Mouse (Mus musculus) midbrain, embryonic 11.5 days (tissue): ENCODE measurements around the gene Ssx9. TPM values are rescaled to one million over a fixed set of nuclear protein-coding genes. Genes with fewer than 3 reads are reported as not detected.
"Not testable (repeated sequence)": the region's sequence is repeated elsewhere in the genome, so short reads cannot be mapped to it uniquely, and the experiment has no call there.

Experiments used
- ATAC-seq: fragments of 200-750 bp; cut with Nextera tagmentation; 2 replicates; pipeline ENCODE4 v1.8.0; 2017; ENCODE audit warnings: moderate TSS enrichment, moderate library complexity; ENCODE audit not compliant: low FRiP score
- DNase-seq: peaks from one replicate; pipeline ENCODE4 v3.0.0; 2015; ENCODE audit warnings: low spot score; ENCODE audit errors: missing footprints
- H3K27ac ChIP-seq: fragments of 300-500 bp; sonication (generic); 2 replicates; pipeline ENCODE4 v1.5.1; 2014; ENCODE audit warnings: low read depth, low read length
- H3K27me3 ChIP-seq: fragments of 300-500 bp; sonication (generic); 2 replicates; pipeline ENCODE4 v1.6.1; 2014; ENCODE audit warnings: mild to moderate bottlenecking, low read length, moderate library complexity, mixed read lengths; ENCODE audit not compliant: control insufficient read depth, insufficient read depth
- H3K36me3 ChIP-seq: fragments of 300-500 bp; sonication (generic); 2 replicates; pipeline ENCODE4 v1.6.1; 2014; ENCODE audit warnings: mild to moderate bottlenecking, low read length, moderate library complexity, mixed read lengths; ENCODE audit not compliant: control insufficient read depth, insufficient read depth
- H3K4me1 ChIP-seq: fragments of 300-500 bp; sonication (generic); 2 replicates; pipeline ENCODE4 v1.6.1; 2014; ENCODE audit warnings: low read length; ENCODE audit not compliant: control insufficient read depth, insufficient read depth
- H3K4me2 ChIP-seq: fragments of 300-500 bp; sonication (generic); 2 replicates; pipeline ENCODE4 v1.6.1; 2014; ENCODE audit warnings: mild to moderate bottlenecking, moderate library complexity
- H3K4me3 ChIP-seq: fragments of 300-500 bp; sonication (generic); 2 replicates; pipeline ENCODE4 v1.5.1; 2014; ENCODE audit warnings: low read depth, low read length
- H3K9ac ChIP-seq: fragments of 300-500 bp; sonication (generic); 2 replicates; pipeline ENCODE4 v1.6.1; 2014; ENCODE audit warnings: low read length
- H3K9me3 ChIP-seq: fragments of 300-500 bp; sonication (generic); 2 replicates; pipeline ENCODE4 v1.6.1; 2016; ENCODE audit warnings: low read length; ENCODE audit not compliant: control insufficient read depth
- WGBS: fragments of 180-500 bp; shearing (Covaris S2); extraction: QIAGEN DNeasy Blood & Tissue Kit; methylation state at CpG from one replicate; pipeline ENCODE4 v1.1.7; 2014; 5-methylcytosine and 5-hydroxymethylcytosine counted together
- polyA plus RNA-seq: library from polyadenylated mRNA; unstranded; fragments of >200 nt; fragmentation: Nextera tagmentation; extraction: Ambion mirVana; gene quantifications from 2 replicates; pipeline ENCODE4 v1.2.1, GENCODE M21; 2014

Ssx9 gene
- not detected in 2 replicates for polyA plus RNA-seq

- not testable (repeated sequence) for H3K27me3 ChIP-seq, H3K9ac ChIP-seq, H3K4me1 ChIP-seq, H3K4me3 ChIP-seq, ATAC-seq, DNase-seq, H3K4me2 ChIP-seq, H3K9me3 ChIP-seq, H3K27ac ChIP-seq, H3K36me3 ChIP-seq
- 58% methylated on average over 2 of the region's 2 CpGs for WGBS
Observed at GRCm38 (mm10) chrX:8748132-8748531, at the start of gene Ssx9. Ssx9 (plus strand) TSS chrX:8748432.

- Histone ChIP-seq H3K9ac (no peak overlapping the region), H3K4me2 (no peak overlapping the region), H3K4me1 (no peaks in the 10 kb centered on the region), H3K4me3 (no peak overlapping the region), H3K27ac (no peak overlapping the region), H3K9me3 (no peaks in the 10 kb centered on the region; the same call in 1 of the 2 replicates), H3K27me3 (no peaks in the 10 kb centered on the region), H3K36me3 (no peaks in the 10 kb centered on the region)
- DNase-seq = no peak
- no peak for ATAC-seq
- 42% methylated on average over 5 of the region's 5 CpGs for WGBS
Observed at GRCm38 (mm10) chrX:8732907-8733306, 15.3 kb upstream of the Ssx9 start.

- not testable (repeated sequence) for H3K9me3 ChIP-seq, H3K4me3 ChIP-seq, DNase-seq, H3K36me3 ChIP-seq, H3K4me2 ChIP-seq, H3K27me3 ChIP-seq, H3K9ac ChIP-seq, H3K27ac ChIP-seq, ATAC-seq, H3K4me1 ChIP-seq
- WGBS = 80% methylated on average over 4 of the region's 4 CpGs
Observed at GRCm38 (mm10) chrX:8803391-8803790, 55.2 kb downstream of the Ssx9 start, which contains the start of gene Ssxb5. Ssxb5 (plus strand) TSS chrX:8803691.

Other genes with a start within 250 kb of the Ssx9 start
- gene Gm14459, start 223.5 kb upstream of the Ssx9 start, polyA plus RNA-seq = not detected in 2 replicates
- gene Ssxb6, start 200.2 kb upstream of the Ssx9 start, polyA plus RNA-seq = not detected in 2 replicates
- gene Ssxb3, start 156.6 kb upstream of the Ssx9 start, polyA plus RNA-seq = not detected in 2 replicates
- gene Ssxb8, start 57.6 kb upstream of the Ssx9 start, polyA plus RNA-seq = not detected in 2 replicates
- not detected in 2 replicates for gene Ssxb5, start 55.3 kb downstream of the Ssx9 start, polyA plus RNA-seq
- not detected in 2 replicates for gene Gm6592, start 95.6 kb downstream of the Ssx9 start, polyA plus RNA-seq
- gene Gm5751, start 125.8 kb downstream of the Ssx9 start, polyA plus RNA-seq = not detected in 2 replicates
- 8.1 and 9.7 TPM in 2 replicates for gene B630019K06Rik, start 143.9 kb downstream of the Ssx9 start, polyA plus RNA-seq
- gene Fthl17b, start 214.5 kb downstream of the Ssx9 start, polyA plus RNA-seq = not detected in 2 replicates
- not detected in 2 replicates for gene Fthl17c, start 228.1 kb downstream of the Ssx9 start, polyA plus RNA-seq
- not detected in 2 replicates for gene Fthl17d, start 238.3 kb downstream of the Ssx9 start, polyA plus RNA-seq